Mouse (Mus musculus): ENCODE results near the gene Rara.

DNA sequence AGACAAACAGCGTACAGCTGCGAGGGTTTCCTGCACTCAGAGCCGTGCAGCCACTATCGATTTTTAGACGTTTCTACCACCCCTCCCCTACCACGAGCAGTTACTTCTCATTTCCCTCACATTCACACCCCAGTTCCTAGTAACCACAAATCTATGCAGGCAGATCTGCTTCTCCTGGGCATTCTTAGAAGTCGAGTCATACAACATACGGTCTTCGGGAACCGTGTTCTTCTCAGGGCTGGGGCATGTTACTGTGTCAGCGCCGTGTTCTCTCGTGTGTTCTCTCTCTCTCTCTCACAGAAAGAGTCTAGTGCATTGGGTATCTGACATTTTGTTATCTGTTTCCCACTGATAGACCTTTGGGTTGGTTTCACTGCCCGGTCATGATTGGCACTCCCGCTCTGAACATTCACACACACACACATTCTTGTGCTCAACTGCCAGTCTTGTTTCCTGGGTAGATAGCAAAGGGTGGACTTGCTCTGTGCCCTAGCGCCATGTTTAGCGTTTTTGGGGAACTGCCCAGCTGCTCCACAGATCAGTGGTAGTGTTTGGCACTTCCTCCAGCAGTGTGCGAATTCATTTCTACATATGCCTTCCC, 20.5 kb downstream of the Rara start:
- TF ChIP-seq POLR2A (IDR thresholded peaks at IDR 0.05; ENCODE audit: control insufficient read depth, extremely low read depth, insufficient read depth, low read length, poor library complexity) = no peak
- TF ChIP-seq CTCF (IDR thresholded peaks at IDR 0.05; ENCODE audit: borderline replicate concordance, control insufficient read depth, extremely low read depth, insufficient read depth, low read length, poor library complexity) = no peak
